ENCODE assay signal across 30 mouse cellular contexts in the genomic region with DNA sequence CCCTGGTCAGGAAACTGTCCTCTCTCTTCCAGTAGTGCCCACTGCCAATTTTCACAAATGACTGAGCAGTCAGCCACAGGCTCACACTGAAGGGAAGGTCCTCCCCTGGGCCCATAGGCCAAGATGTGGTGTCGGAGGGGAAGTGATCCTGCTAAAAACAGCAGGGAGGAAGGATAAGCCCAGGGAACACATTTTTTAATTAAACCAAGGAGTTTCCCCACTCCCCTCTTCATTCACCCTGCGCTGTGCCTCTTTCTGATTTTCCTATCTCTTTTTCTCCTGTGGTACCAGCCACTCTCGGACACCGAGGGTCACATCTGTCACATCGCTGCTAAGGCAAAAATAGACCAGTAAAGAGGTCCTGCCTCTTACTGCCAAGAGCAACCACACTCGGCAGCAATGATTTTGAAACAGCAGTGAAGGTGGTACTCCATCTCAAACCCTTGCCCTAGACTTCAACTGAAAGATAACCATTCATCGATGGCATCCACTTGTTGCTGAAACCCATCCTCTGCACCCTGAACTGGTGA.
A peak's percentile ranks its signal among the peaks of the same experiment; 100 is the strongest.
DNase-seq lines count a peak whose midpoint lies in the region; ATAC-seq and TF ChIP-seq lines count a peak whose summit lies in the region.
"Had no signal": no experiment of that assay in that cellular context is flagged by ENCODE, and none has a peak within 500 bp of the region (broad histone marks: within the 10 kb centered on the region; RNA-seq: fewer than 3 reads in every experiment).

No protein-coding gene starts in this region.

- no peaks in the 10 kb centered on the region for H3K27me3 ChIP-seq in heart, adult 2 months (ENCODE audit: control insufficient read depth, insufficient read depth, low read length)
- no peaks in the 10 kb centered on the region for H3K27me3 ChIP-seq in embryonic facial prominence, embryonic 10.5 days (replicated peaks; ENCODE audit: low read depth, poor library complexity, severe bottlenecking)
- H3K27me3 ChIP-seq in heart, postnatal 0 days (ENCODE audit: control insufficient read depth, insufficient read depth, low read length), result no peaks in the 10 kb centered on the region
- H3K27me3 ChIP-seq in midbrain, embryonic 10.5 days (ENCODE audit: low read depth, poor library complexity, severe bottlenecking), result no peaks in the 10 kb centered on the region
- H3K27me3 ChIP-seq: embryonic facial prominence, embryonic 15.5 days; hindbrain, embryonic 15.5 days; kidney, embryonic 15.5 days; liver, embryonic 12.5 days; stomach, embryonic 15.5 days had no signal

- DNase-seq in heart, adult 2 months, result no peak
- DNase-seq in heart, adult 8-10 months (ENCODE audit: low spot score), result no peak
- DNase-seq in layer of hippocampus, adult 2 months (ENCODE audit: low spot score in 2 of 2), result no peak
- no peak for DNase-seq in layer of hippocampus, adult 9-10 months (ENCODE audit: low spot score)
- DNase-seq in embryonic facial prominence, embryonic 10.5 days (ENCODE audit: low spot score), result no peak
- no peak for DNase-seq in heart, postnatal 0 days (ENCODE audit: low spot score)
- no peak for DNase-seq in midbrain, embryonic 10.5 days (ENCODE audit: low spot score)
- DNase-seq: B cell, adult 2 months; cerebellum, adult 8-10 months; forebrain, postnatal 0 days; gastrocnemius, postnatal 10 days; kidney, adult 11 months; kidney, postnatal 25 days; left cerebral cortex, postnatal 4 days; liver, postnatal 0 days; right cerebral cortex, postnatal 25 days; thymus, postnatal 14 days had no signal

- no peak for TF ChIP-seq CTCF in heart, adult 2 months (IDR thresholded peaks at IDR 0.05)
- TF ChIP-seq CTCF in layer of hippocampus, adult 2 months (conservative IDR thresholded peaks at IDR 0.05), result no peak
- no peak for TF ChIP-seq CTCF in heart, postnatal 0 days (IDR thresholded peaks at IDR 0.05; ENCODE audit: low read depth)

- H3K4me2 ChIP-seq in heart, postnatal 0 days (ENCODE audit: low read depth, low read length), result peak overlapping the region; percentile 23
- H3K4me2 ChIP-seq: embryonic facial prominence, embryonic 15.5 days; forebrain, embryonic 12.5 days; hindbrain, embryonic 15.5 days; kidney, embryonic 15.5 days; liver, embryonic 12.5 days; midbrain, embryonic 11.5 days; stomach, embryonic 15.5 days had no signal

- H3K79me2 ChIP-seq in heart, adult 2 months (replicated peaks; ENCODE audit: control insufficient read depth, insufficient read depth, low read length), result 0 out of 2 replicates have a peak, but pooled peaks cover 1% of the 10 kb centered on the region

- WGBS in heart, adult 2 months, result 25% methylated on average over 7 of the region's 7 CpGs
- WGBS in embryonic facial prominence, embryonic 10.5 days, result 58% methylated on average over 7 of the region's 7 CpGs
- 19% methylated on average over 7 of the region's 7 CpGs for WGBS in heart, postnatal 0 days
- WGBS in midbrain, embryonic 10.5 days, result 48% methylated on average over 7 of the region's 7 CpGs

- no peaks in the 10 kb centered on the region for H3K9me3 ChIP-seq in embryonic facial prominence, embryonic 10.5 days
- no peaks in the 10 kb centered on the region for H3K9me3 ChIP-seq in heart, postnatal 0 days (replicated peaks; ENCODE audit: control insufficient read depth, low read length)
- H3K9me3 ChIP-seq in midbrain, embryonic 10.5 days (replicated peaks), result no peaks in the 10 kb centered on the region
- H3K9me3 ChIP-seq: embryonic facial prominence, embryonic 15.5 days; forebrain, embryonic 12.5 days; hindbrain, embryonic 10.5 days; hindbrain, embryonic 15.5 days; kidney, embryonic 15.5 days; liver, embryonic 12.5 days; stomach, embryonic 15.5 days had no signal

- ATAC-seq in heart, postnatal 0 days (ENCODE audit: insufficient read depth, low read depth), result peak; percentile 70
- ATAC-seq: activated CD4-positive, CD25-positive, alpha-beta regulatory T cell, adult 4 months; forebrain, postnatal 0 days; inflammation-experienced regulatory T-cells, adult 6 months; liver, embryonic 12.5 days; liver, postnatal 0 days; lung, postnatal 0 days; midbrain, embryonic 16.5 days had no signal

- no peak overlapping the region for H3K4me3 ChIP-seq in heart, adult 2 months
- no peak overlapping the region for H3K4me3 ChIP-seq in layer of hippocampus, adult 2 months
- no peak overlapping the region for H3K4me3 ChIP-seq in embryonic facial prominence, embryonic 10.5 days
- H3K4me3 ChIP-seq in heart, postnatal 0 days (ENCODE audit: low read depth, low read length), result no peak overlapping the region
- H3K4me3 ChIP-seq in midbrain, embryonic 10.5 days, result no peak overlapping the region
- H3K4me3 ChIP-seq: embryonic facial prominence, embryonic 15.5 days; forebrain, embryonic 12.5 days; hindbrain, embryonic 10.5 days; hindbrain, embryonic 15.5 days; kidney, embryonic 15.5 days; liver, embryonic 12.5 days; stomach, embryonic 15.5 days had no signal

- no peaks in the 10 kb centered on the region for H3K36me3 ChIP-seq in heart, adult 2 months (ENCODE audit: control insufficient read depth, insufficient read depth, low read length)
- H3K36me3 ChIP-seq in embryonic facial prominence, embryonic 10.5 days (replicated peaks), result no peaks in the 10 kb centered on the region
- H3K36me3 ChIP-seq in heart, postnatal 0 days (replicated peaks; ENCODE audit: control insufficient read depth, insufficient read depth, low read length), result no peaks in the 10 kb centered on the region
- H3K36me3 ChIP-seq in midbrain, embryonic 10.5 days, result no peaks in the 10 kb centered on the region
- H3K36me3 ChIP-seq: embryonic facial prominence, embryonic 15.5 days; forebrain, embryonic 12.5 days; hindbrain, embryonic 10.5 days; hindbrain, embryonic 15.5 days; kidney, embryonic 15.5 days; liver, embryonic 12.5 days; stomach, embryonic 15.5 days had no signal

- intact Hi-C loops in heart, adult 2 months (cut with DNase I), result no loop called here

- TF ChIP-seq POLR2A in heart, adult 2 months (IDR thresholded peaks at IDR 0.05; ENCODE audit: insufficient read depth, low read depth, low read length), result no peak

- H3K27ac ChIP-seq in heart, adult 2 months, result peak overlapping the region; percentile 62
- H3K27ac ChIP-seq in layer of hippocampus, adult 2 months, result 0 out of 2 replicates have a peak overlapping the region, but pooled peaks have one; percentile 5
- peak overlapping the region; percentile 4; the same call in 1 of the 2 replicates for H3K27ac ChIP-seq in embryonic facial prominence, embryonic 10.5 days (replicated peaks)
- peak overlapping the region; percentile 68 for H3K27ac ChIP-seq in heart, postnatal 0 days (ENCODE audit: low read depth)
- no peak overlapping the region for H3K27ac ChIP-seq in midbrain, embryonic 10.5 days (replicated peaks)
- H3K27ac ChIP-seq: embryonic facial prominence, embryonic 15.5 days; forebrain, embryonic 12.5 days; hindbrain, embryonic 10.5 days; hindbrain, embryonic 15.5 days; kidney, embryonic 15.5 days; liver, embryonic 12.5 days; macrophage; stomach, embryonic 15.5 days had no signal

- H3K9ac ChIP-seq in heart, adult 2 months (ENCODE audit: low read depth, low read length), result no peak overlapping the region
- H3K9ac ChIP-seq in heart, postnatal 0 days (replicated peaks; ENCODE audit: low read depth, low read length), result peak overlapping the region; percentile 10; the same call in 1 of the 2 replicates
- H3K9ac ChIP-seq: embryonic facial prominence, embryonic 15.5 days; forebrain, embryonic 12.5 days; forebrain, postnatal 0 days; hindbrain, embryonic 15.5 days; kidney, embryonic 15.5 days; liver, embryonic 12.5 days; liver, postnatal 0 days; stomach, embryonic 15.5 days had no signal

- no peak for TF ChIP-seq EP300 in heart, adult 2 months (IDR thresholded peaks at IDR 0.05; ENCODE audit: insufficient read depth, low read depth, low read length)
- TF ChIP-seq EP300 in heart, postnatal 0 days (IDR thresholded peaks at IDR 0.05; ENCODE audit: low read depth), result no peak

- peaks cover 6% of the 10 kb centered on the region for H3K4me1 ChIP-seq in heart, adult 2 months (ENCODE audit: control insufficient read depth, insufficient read depth, low read length)
- peaks cover 38% of the 10 kb centered on the region for H3K4me1 ChIP-seq in embryonic facial prominence, embryonic 10.5 days
- H3K4me1 ChIP-seq in heart, postnatal 0 days (ENCODE audit: control insufficient read depth, insufficient read depth), result peaks cover 51% of the 10 kb centered on the region
- H3K4me1 ChIP-seq in midbrain, embryonic 10.5 days, result peaks cover 27% of the 10 kb centered on the region
- H3K4me1 ChIP-seq: embryonic facial prominence, embryonic 15.5 days; liver, embryonic 12.5 days had no signal
